Mouse (Mus musculus) megakaryocyte, adult 5-6 weeks (primary cell): ENCODE measurements around the gene Dnah11. TPM values are rescaled to one million over a fixed set of nuclear protein-coding genes. Genes with fewer than 3 reads are reported as not detected.

Experiments
- total RNA-seq, 2 experiments: library from RNA; stranded (forward) in 1 of 2; stranded (reverse) in 1 of 2; fragments of 153-499, 151-499 nt in 1 of 2; fragments of 221-1000, 200-1000 nt in 1 of 2; gene quantifications; 2 replicates each; pipeline versions ENCODE4 v1.2.3 to v1.2.4; 2015 to 2017

The Dnah11 gene
- total RNA-seq, 2 experiments from 2014 or later = not detected

Other genes starting within 250 kb of the Dnah11 start
- 17.3 and 18.9 TPM in 2 replicates for gene Sp4, start 102.4 kb upstream of the Dnah11 start, total RNA-seq (2015)
- 13.7 and 16.7 TPM in 2 replicates for gene Sp4, start 102.4 kb upstream of the Dnah11 start, total RNA-seq (2017)